Mouse (Mus musculus): ENCODE data around the gene Rinl.

DNA sequence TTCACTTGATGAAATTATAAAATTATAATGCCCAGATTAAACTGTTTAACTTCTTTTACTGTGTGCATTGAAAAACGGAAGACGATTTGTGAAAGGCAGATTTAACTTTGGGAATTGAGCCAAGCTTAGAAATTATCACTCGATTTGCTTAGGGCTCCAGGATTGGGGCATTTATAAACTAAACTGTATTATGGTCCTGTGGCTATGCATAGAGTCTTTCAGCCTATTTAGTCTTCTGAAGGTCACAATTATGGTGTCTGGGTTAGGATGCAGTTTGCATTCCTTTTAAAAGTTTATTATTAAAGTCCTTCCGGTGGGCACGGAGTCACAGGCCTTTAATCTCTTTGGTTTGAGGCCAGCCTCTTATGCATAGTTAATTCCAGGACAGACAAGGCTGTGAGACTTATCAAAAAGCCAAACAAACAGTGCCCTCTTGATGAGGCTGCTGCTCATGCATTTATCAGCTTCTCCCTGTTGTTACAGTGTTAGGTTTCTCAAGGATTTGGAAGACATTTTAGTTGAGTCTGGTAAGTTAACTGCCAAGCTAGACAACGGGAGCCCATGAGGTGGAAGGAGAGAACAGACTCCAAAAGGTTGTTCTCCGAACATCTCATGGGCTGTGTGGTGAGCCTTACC, 23.0 kb downstream of the Rinl start:
- TF ChIP-seq POLR2A (IDR thresholded peaks at IDR 0.05; ENCODE audit: low read depth, low read length) (no peak), CTCF (conservative IDR thresholded peaks at IDR 0.05; ENCODE audit: insufficient read depth, insufficient read length, low read depth, low read length) (no peak)
